Mouse (Mus musculus) megakaryocyte, adult 5-6 weeks (primary cell): ENCODE results near the gene Ceacam15. TPM values are rescaled to one million over a fixed set of nuclear protein-coding genes. Genes with fewer than 3 reads are reported as not detected.
"Not testable (repeated sequence)": the region's sequence is repeated elsewhere in the genome, so short reads cannot be mapped to it uniquely, and the experiment has no call there.

Experiments
- ATAC-seq: 2 replicates; pipeline ENCODE4 v1.8.0; 2016; ENCODE audit warnings: mild to moderate bottlenecking, inconsistent platforms; ENCODE audit not compliant: poor library complexity, severe bottlenecking
- total RNA-seq, 2 experiments: library from RNA; stranded (forward) in 1 of 2; stranded (reverse) in 1 of 2; fragments of 153-499, 151-499 nt in 1 of 2; fragments of 221-1000, 200-1000 nt in 1 of 2; gene quantifications; 2 replicates each; pipeline versions ENCODE4 v1.2.3 to v1.2.4; 2015 to 2017

Gene Ceacam15
- not detected in 2 replicates for total RNA-seq (2015)
- not detected in 2 replicates for total RNA-seq (2017)

- ATAC-seq, result no peak
These were observed at the start of gene Ceacam15 for GRCm38 (mm10) chr7:16675605-16676004. Ceacam15 (minus strand) TSS chr7:16675705.

- ATAC-seq, result not testable (repeated sequence)
These were observed 47.0 kb upstream of the Ceacam15 start for GRCm38 (mm10) chr7:16722490-16722889.

GRCm38 (mm10) chr7:16721629-16722028 lies 46.1 kb upstream of the Ceacam15 start, which contains the start of gene Ceacam9:
Ceacam9 (plus strand) TSS chr7:16721929.
- no peak for ATAC-seq

GRCm38 (mm10) chr7:16716456-16717152 lies 41.1 kb upstream of the Ceacam15 start:
- ATAC-seq, result not testable (repeated sequence)

GRCm38 (mm10) chr7:16712633-16713415 lies 37.3 kb upstream of the Ceacam15 start:
- no peak for ATAC-seq

GRCm38 (mm10) chr7:16710604-16711003 lies 35.1 kb upstream of the Ceacam15 start:
- no peak for ATAC-seq

GRCm38 (mm10) chr7:16708244-16708643 lies 32.7 kb upstream of the Ceacam15 start:
- ATAC-seq, result no peak

- ATAC-seq, result no peak
These were observed 30.9 kb upstream of the Ceacam15 start for GRCm38 (mm10) chr7:16706385-16706784.

- ATAC-seq, result no peak
These were observed 25.1 kb upstream of the Ceacam15 start for GRCm38 (mm10) chr7:16700583-16700982.

GRCm38 (mm10) chr7:16699042-16699441 lies 23.5 kb upstream of the Ceacam15 start:
- ATAC-seq, result 0 out of 2 replicates have a peak, but pooled peaks have one; percentile 24

- no peak for ATAC-seq
These were observed 19.5 kb upstream of the Ceacam15 start for GRCm38 (mm10) chr7:16695025-16695424.

GRCm38 (mm10) chr7:16689196-16689595 lies 13.7 kb upstream of the Ceacam15 start:
- ATAC-seq, result no peak

GRCm38 (mm10) chr7:16680194-16680593 lies 4.7 kb upstream of the Ceacam15 start:
- ATAC-seq, result not testable (repeated sequence)

- not testable (repeated sequence) for ATAC-seq
These were observed 806 bp downstream of the Ceacam15 start for GRCm38 (mm10) chr7:16674699-16675098.

GRCm38 (mm10) chr7:16673823-16674222 lies 1.7 kb downstream of the Ceacam15 start:
- ATAC-seq, result no peak

GRCm38 (mm10) chr7:16668331-16668930 lies 7.1 kb downstream of the Ceacam15 start:
- ATAC-seq, result not testable (repeated sequence)

- no peak for ATAC-seq
These were observed 31.2 kb downstream of the Ceacam15 start for GRCm38 (mm10) chr7:16644260-16644659.

GRCm38 (mm10) chr7:16643106-16643505 lies 32.4 kb downstream of the Ceacam15 start:
- ATAC-seq, result not testable (repeated sequence)

GRCm38 (mm10) chr7:16639028-16639427 lies 36.5 kb downstream of the Ceacam15 start:
- ATAC-seq, result no peak

- ATAC-seq, result no peak
These were observed 40.4 kb downstream of the Ceacam15 start for GRCm38 (mm10) chr7:16635116-16635515.

- ATAC-seq, result not testable (repeated sequence)
These were observed 41.6 kb downstream of the Ceacam15 start for GRCm38 (mm10) chr7:16633913-16634312.
